Mouse (Mus musculus) cerebellum, adult 9-10 months (tissue): Measurements from ENCODE around the gene Cyyr1.
A peak's percentile ranks its signal among the peaks of the same experiment; 100 is the strongest.

ENCODE experiments used
- DNase-seq: peaks from one replicate; pipeline ENCODE4 v3.0.0; 2022

Gene Cyyr1

DNA sequence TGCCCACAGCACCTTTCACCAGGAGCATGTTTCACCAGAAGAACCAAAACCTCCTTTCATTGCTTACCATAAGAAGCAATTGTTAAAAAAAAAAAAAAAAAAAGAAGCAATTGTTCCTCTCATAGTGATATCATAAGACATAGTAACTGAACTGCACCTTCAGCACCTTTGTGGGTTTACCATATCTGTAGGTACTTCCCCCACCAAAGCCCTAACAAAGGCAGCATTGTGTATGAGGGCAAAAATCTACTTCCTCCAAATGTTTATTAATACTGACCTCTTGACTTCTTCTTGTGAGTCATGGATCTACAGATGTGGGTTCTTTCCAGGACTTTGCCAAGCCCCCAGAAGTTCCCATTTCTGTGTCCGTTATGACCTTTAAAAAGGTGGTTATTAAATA, 98.2 kb downstream of the Cyyr1 start:
- no peak for DNase-seq

DNA sequence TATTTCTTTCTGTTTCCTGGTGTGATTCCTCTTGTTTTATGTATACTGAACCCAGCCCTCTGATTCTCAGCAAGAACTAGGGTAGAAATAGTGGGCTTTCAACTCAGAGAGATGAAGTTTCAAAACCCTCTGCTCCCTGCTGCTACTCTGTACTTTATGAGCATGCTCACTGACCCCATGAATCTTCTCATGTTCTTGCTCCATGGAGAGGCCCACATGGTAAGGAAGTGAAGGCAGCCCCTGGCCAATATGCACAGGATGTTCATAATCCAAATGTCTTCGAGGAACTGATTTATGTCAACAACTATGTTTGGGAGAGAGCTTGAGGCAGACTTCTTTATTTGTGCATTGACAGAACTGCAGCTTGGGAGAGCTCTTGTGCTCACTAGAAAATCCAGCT, 106.9 kb downstream of the Cyyr1 start:
- no peak for DNase-seq

GRCm38 (mm10) chr16:85445801-85446200, 107.4 kb downstream of the Cyyr1 start:
- peak; percentile 73 for DNase-seq

- DNase-seq, result peak; percentile 40
These were observed 117.8 kb downstream of the Cyyr1 start for GRCm38 (mm10) chr16:85435427-85435826.

GRCm38 (mm10) chr16:85429173-85429572, 124.0 kb downstream of the Cyyr1 start:
- DNase-seq, result peak; percentile 15

- no peak for DNase-seq
These were observed 130.3 kb downstream of the Cyyr1 start for GRCm38 (mm10) chr16:85422889-85423288.

DNA sequence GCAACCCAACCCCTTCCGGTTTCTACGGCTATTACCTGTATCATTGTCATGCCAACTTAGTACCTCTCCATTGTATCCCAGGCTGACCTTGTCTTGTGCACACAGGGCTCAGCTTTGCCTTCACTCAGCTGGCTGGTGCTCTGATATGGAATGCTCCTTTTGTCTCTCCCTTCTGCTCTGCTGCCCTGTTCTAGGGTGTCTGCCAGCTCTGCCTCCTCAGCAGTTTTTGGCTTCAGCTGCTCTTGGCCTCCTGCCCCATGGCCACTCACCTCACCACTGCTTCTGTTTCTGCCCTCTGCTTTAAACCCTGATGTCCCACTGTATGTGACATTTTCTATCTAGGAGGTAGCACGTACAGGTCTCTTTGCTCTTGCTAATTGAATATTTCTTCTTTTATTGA, 137.8 kb downstream of the Cyyr1 start:
- peak; percentile 86 for DNase-seq

- no peak for DNase-seq
These were observed 159.7 kb downstream of the Cyyr1 start for GRCm38 (mm10) chr16:85393430-85393948.

DNA sequence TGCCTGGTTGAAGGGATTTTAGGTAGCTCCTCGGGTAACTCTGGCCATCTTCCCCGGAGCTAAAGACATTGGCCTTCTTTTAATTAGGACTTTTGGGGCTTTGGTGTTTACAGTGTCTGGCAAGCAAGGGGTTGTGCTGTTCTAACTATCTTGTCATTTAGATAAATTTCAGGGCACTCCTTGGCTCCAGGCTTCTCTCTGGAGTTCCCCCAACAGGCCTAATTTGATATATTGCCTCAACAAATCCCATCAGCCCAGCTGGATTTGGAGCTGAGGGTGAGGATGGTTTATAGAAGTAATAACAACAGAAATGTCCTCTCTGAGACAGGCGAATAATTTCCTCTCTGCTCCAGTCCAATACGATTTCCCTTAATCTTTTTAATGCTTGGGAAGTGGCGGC, 166.4 kb downstream of the Cyyr1 start:
- DNase-seq, result no peak
